Mouse (Mus musculus) lung, postnatal 10 days (tissue): ENCODE results near the gene Ppm1h.

ENCODE experiments used
- DNase-seq: peaks from one replicate; pipeline ENCODE4 v3.0.0; 2021

The Ppm1h gene

DNA sequence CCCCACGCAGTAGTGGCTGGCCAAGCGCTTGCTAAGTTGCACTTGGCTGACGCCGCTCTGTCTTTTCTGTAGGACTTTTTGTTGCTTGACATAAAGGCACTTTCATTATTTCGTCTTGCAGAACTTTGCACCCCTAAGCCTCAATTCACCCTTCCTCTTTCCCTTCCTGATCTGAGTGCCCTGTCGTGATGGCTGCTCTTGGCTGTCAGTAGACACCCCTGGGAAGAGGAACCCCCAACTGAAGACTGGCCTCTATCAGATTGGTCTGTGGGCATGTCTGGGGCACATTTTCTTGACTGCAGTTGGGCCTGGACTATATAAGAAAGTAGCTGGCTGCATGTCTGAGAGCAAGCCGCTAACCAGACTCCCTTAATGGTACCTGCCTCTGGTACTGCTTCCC is 95.6 kb downstream of the Ppm1h start:
- no peak for DNase-seq

DNA sequence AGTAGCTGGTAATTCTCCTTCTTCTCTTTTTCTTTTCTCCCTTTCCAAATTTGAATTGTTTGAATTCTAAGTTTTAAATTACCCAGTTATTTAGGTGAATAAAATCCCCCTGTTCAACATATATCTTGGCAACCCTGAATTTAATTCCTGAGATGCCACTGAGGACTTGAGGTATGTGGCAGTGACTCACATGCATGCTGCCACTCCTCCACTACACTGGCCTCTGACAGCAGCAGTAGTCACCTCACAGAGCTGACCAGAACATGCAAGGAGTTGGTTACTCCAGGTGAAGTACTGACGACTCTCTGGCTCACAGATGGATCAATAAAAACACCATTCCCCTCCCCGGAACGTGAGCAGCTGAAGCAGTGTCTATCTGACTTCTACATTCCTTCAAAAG is 98.9 kb downstream of the Ppm1h start:
- no peak for DNase-seq

DNA sequence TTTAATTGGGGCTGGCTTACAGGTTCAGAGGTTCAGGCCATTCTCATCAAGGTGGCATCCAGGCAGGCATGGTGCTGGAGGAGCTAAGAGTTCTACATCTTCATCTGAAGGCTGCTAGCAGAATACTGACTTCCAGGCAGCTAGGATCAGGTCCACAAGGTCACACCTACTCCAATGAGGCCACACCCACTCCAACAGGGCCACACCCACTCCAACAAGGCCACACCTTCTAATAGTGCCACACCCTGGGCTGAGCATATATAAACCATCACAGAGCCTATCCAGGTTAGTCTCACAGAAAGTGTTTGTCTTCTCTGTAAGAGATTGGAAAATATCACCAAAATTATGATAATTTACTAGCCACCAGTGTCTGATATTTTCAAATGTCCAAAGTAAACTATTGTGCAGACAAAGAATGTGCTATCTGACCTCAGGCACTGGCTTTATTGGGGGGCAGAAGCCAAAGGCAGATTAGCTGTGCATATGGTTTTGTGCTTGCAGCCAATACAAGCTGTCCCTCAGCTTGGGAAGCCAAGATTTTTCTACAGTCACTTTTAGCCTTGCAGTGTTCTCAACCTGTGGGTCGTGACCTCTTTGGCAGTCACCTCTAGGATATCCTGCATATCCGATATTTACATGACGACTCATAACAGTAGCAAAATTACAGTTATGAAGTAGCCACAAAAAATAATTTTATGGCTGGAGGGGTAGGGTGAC is 99.5 kb downstream of the Ppm1h start:
- DNase-seq = no peak

DNA sequence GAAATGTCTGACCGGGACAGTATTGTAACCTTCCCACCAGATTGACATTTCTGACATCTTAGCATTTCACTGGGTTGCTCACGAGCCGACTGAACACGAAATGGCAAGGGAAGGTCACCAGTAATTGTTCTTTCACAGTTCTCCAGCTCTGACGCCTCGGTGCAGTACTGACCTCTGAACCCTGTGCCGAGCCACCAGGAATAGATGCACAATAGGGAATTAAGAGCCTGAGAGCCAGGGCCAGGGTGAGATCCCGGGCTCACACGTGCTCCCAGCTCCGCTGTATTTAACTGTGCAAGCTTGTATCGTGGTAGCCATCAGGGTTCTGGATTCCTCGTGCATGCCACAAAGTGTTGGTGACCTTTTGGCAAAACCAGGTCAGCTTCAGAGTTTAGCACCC is 100.8 kb downstream of the Ppm1h start:
- DNase-seq = no peak

DNA sequence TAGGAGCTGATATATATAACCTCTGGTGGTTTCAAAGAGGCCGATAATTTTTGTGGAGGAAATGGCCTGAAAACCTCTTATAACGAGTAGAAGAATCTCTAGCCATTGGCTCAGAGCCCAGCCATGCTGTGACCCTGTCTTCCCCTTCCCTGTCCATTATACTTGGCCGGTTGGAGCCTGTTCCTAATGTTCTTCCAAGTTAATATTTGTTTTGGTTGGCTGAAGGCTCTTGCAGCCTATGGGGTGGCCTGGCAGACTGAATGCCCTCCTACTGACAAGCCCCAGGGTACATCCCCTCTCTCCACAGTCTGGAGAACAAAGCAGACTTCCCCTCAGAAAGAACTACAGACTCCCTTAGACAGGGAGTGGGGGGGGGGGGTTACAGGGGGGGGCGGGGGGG is 104.2 kb downstream of the Ppm1h start:
- peak; percentile 71 for DNase-seq

DNA sequence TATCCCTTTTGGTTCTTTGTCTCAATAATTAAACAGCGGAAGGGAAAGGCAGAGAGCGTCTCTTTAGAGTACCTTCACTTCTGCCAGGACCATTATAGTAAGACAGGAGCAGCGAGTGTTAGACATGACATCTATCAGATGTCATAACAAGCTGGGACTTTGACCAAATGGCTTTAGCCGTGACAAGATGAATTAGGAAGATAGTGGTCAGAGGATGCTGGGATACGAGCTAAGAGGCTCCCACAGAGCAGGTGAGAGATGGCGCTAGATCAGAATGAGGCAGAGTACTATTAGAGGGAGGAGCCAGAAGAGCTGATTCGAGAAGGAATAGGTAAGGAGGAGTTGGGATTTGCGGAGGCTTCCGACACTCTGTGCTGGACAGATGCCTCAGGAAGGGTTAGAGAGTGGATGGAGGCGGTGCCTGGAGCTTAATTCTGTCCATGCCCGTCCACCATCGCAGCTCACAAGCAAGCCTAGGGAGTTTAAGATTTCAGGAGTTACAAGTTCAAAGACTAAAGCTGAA is 111.1 kb downstream of the Ppm1h start:
- no peak for DNase-seq

DNA sequence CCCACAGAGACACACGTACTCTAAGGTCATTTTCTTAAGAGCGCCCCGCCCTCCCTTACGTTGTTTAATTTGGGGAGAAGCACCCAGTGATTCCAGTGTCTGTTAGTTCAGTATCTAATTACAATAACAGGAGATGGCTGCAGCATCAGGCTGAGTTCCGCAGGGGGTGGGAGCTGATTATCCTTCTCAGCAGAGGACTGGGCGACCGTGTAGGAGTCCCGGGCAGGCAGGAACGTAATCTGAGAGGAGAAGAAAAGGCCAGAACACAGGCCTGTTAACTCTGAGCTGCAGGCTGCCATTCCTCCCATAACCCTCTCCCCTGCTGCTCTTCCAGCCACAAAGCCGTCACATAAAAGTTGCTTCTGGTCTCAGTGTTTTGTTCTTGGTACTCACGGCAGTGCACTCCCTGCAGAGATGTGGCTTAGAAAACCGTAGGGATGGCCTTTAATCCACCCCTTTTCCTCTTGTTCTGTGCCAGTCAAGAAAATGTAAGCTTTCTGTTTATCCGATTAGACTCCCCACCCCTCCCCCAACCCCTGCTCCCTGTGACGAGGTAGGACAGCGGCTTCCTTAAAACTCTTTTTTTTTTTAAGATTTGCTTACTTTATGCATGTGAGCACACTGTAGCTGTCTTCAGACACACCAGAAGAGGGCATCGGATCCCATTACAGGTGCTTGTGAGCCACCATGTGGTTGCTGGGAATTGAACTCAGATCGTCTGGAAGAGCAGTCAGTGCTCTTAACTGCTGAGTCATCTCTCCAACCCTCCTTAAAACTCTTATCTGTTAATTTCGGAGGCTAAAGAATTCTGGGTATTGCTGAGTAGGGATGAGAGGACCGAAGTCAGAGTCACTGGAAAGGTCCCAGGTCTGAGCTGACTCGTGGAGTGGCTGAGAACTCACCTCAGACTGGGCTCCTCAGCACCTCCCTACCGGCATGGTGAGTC is 113.7 kb downstream of the Ppm1h start:
- DNase-seq = peak; percentile 27

DNA sequence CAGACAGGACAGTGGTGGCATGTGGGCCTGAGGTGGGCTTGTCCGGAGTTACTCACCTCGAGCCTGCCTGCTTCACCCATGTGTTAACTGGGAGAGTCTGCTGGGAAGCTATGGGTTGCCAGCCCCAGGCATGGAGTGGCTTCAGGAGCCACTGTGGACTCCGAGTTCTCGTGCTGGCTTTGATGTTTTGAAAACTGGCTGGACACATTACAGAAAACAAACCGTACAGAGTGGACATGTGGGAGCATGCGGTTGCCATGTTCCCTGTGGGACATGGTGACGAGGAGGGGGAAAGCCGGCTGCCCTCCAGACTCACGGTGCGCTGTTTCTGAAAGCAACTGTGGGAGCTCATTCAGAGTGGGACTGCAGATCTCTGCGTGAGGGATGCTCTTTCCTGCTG is 114.6 kb downstream of the Ppm1h start:
- no peak for DNase-seq

DNA sequence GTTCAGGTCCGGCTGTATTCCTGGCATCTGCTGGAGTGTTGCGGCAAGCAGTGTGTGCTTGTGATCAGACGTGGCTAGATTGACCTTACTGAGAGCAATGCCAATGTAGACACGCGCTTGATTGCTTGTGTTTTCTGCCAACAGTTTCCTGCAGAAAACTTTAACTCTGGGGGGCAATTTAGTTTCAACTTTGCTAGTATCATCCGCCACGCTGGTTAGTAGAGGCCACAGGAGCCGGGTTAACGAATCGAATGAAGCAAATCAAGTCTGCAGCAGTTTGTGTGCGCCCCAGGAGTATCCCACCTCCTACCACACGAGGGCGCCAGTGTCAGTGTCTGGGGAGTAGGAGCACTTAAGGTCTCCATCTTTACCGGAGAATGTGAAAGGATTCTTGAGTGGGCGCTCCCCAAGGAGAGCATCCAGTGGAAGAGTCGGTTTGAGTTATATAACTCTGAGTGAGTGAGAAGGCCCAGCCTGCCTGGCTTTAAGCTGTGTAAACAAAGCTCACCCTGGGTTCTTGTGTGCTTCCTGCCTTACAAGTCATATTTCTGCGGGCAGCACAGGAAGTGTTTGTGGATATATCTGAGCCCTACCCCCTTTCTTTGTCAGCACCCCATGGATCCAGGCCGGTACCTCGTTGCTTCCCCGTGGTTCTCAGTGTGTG is 115.8 kb downstream of the Ppm1h start:
- peak; percentile 90 for DNase-seq

DNA sequence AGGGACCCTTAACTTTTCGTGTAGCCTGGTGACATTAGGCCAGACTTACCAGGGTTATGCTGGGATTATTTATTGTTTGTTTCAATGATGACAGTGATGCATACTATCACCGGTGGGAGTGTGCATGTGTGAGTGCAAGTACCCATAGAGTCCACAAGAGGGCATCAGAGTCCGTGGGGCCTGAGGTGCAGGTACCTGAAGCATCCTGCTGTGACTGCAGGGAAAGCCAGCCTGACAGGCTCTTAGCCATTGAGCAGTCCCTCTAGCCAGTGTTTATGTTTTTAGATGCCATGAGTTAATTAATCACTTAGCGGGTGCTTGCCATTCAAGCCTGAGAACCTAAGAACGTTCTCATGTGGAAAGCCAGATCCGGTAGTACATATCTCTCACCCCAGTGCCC is 119.4 kb downstream of the Ppm1h start:
- no peak for DNase-seq

DNA sequence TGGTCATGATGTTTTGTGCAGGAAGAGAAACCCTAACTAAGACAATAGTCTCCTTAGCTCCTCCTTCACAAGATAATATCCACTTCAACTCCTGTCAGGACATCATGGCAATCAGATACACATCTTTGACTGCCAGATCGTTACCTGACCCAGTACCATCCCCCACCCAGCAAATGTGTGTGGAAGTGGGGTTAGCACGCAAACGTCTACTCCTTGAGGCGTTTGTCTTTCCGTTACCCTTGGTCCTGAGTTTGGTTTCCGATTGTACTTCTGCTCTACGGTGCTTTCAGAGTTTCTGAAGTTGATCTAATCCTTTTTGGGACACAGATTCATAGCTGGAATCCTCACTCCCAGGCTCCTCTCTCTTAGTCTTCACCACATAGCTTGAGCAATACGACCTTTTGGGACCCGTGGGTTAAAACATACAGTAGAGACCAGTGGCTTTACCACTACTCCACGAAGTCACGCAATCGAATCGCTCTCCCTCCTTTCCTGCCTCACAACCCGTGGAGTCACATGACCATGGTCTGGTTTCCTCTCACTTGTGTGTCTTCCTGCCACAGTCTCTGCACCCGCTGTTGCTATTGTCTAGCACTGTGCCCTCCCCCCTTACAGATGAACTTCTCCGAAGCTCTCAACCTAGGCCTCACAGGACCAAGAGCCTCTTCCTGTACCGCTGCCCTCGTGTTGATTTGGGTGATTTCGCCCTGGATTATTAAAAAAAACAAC is 121.6 kb downstream of the Ppm1h start:
- DNase-seq = peak; percentile 46

DNA sequence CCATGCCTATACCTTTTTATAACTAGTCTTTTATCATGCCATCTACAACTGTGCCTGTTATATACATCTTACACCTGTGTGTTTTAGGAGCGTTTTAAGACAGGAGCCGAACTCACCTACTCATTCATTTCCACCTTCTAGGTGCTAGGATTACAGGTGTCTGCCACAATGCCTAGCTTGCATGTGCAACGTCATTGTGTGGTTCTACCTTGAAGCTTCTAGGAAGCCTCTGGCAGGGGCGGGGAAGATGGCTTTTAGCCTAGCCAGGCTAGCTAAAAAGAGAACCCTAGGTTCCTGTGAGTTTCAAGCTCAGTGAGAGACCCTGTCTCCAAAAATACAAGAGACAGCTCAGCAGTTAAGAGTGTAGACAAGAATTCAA is 122.2 kb downstream of the Ppm1h start:
- no peak for DNase-seq

DNA sequence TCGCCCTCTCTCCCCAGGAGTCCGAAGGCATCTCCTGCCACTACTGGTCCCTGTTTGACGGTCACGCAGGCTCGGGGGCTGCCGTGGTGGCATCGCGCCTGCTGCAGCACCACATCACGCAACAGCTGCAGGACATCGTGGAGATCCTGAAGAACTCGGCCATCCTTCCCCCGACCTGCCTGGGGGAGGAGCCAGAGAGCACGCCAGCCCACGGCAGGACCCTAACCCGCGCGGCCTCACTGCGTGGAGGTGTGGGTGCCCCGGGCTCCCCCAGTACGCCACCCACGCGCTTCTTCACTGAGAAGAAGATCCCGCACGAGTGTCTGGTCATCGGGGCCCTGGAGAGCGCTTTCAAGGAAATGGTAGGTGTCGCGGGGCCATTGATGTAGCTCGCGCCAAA is 123.7 kb downstream of the Ppm1h start:
- peak; percentile 46 for DNase-seq

DNA sequence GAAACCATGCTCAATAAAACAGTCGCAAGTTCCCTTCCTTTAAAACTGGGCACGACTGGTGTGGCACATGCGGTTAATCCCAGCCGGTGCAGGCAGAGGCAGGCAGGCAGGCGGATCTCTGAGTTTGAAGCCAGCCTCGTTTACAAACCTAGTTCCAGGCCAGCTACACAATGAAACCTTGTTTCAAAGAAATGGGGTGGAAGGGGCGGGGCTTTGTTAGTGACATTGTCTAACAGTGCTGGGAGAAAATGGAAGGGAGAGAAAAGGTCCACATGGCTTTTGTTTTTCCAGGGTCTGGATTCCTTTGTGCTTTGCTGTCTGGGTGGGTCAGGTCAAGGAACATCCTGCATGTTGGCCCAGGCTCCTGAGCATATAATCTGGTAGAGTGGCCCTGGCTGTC is 124.3 kb downstream of the Ppm1h start:
- DNase-seq = peak; percentile 19

DNA sequence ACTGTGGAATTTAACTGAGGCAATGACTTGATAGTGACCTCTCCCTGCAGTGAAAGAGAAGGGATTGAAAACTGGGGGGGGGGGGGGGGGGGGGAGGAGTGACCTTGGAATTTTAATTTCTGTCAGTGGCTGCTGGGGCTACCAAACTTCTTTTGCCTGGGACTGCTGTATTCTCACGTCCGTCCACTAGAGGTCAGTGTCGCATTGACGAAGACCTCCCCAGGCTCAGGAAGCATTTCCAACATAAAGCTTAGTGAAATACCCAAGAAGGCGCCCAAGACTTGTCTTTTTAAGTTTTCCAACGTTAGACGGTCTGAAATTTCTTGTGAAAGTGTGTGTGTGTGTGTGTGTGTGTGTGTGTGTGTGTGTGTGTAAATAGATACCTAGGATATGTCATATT is 125.3 kb downstream of the Ppm1h start:
- peak; percentile 86 for DNase-seq

DNA sequence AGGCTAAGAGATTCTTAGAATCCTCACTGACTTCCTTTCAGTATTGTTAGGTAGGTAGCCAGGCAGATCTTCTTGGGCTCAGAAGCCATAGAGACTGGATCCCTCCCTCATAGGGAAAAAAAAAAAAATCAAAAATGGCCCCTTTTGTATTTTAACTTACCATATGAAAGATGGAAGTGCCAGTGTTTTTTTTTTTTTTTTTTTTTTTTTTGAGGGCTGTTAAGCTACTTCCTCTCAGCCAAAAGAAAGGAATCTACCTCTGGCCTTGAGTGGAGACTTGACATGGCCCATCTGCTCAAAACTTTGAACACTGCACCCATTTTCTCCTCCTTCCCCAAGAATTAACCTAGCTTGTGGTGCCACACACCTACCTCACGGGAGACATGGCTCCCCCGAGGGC is 127.3 kb downstream of the Ppm1h start:
- DNase-seq = no peak

DNA sequence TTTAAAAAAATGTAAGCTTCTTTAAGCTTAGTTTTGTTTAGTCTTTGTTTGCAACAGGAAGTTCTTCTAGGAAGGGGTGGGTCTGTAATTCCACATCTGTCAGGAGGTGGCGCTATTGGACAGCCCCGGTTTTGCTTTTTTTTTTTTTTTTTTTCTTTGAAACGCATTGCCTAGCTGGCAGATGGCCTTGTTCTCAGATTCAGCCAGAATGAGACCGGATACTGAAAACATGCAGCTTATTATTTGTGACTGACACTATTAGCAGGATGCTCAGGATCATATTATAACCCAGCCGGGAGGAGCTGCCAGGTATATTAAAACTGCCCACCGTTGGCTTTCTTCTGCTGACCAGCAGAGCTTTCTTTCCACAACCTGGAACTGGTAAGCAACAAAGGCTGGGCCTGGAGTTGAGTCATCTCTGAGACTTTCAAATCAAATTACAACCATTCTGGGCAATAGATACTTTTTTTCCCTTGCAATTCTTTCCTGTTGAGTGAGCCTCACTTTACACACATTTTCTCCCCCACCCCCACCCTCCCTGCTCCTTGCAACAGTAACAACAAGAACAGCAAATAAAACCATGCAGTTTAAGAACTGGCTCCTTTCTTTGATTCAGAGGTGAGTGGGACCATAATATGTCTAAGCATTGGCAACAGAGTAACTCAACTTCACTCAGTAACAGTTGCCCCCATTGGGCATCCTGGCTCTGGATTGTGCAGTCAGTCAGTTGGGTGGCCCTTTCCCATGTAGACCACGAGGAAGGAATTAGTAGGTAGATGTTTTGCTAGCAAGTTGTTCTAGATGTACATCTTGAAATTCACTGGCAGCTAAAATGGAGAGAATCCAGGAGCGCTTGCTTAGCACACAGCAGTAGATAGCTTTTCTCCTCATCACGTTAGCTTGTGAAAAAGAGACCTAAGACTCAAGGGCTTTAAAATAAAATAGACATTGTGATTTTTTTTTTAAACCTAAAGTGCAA is 128.9 kb downstream of the Ppm1h start:
- DNase-seq = peak; percentile 90

DNA sequence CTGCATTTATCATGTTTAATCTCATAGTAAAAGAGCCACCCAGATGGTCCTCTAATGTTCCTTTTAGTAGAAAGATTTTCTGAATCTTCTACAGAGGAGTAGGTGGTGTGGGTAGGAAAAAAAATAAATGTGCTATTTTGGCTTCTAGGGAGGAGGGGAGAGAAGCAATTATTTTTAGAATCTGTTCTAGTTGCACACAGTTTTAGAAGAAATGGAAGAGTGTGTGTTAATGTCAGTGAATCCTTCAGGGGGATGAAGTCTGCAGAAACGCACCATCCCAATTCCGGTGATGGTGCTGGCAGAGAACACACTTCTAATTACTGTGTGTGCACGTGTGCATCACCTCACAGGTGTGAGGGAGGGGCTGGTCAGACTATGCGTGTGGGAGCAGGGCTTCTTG is 129.6 kb downstream of the Ppm1h start:
- DNase-seq = no peak

DNA sequence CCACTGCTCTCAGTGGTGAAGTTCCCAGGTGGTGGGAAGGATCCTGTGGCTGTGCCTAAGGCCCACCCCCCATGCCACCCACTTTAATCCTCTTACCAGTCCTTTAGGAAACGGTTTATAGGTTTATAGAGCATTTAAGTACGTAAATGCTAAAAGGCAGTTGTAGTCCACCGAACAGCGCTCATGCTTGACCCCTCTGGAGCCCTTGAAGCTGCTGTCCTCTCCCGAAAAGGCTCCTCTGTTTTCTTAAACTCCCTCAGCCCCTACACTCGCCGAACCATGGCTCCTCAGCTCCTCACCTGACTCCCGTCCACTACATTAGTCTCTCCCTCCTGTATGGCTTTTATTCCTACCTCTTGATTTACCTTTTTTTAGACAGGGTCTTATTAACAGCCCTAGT is 131.3 kb downstream of the Ppm1h start:
- no peak for DNase-seq

DNA sequence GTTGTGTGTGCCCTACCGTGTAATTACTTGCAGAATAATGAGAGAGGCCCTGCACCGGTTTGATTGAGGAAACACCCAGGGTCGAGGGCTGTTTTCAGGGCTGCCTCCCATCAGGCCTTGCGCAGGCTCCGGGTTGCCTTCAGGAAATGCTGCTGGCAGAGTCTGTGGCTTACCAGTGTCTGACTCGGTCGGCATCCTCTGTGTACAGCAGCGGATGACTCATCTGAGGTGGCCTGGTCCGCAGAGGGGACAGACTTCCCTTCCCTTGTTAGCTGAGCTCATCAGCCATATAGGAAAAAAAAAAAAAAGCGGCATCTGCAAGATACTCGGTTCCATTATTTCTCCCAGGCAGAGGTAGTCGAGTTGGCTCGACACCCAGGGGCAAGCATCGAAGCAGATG is 136.5 kb downstream of the Ppm1h start:
- DNase-seq = peak; percentile 83

DNA sequence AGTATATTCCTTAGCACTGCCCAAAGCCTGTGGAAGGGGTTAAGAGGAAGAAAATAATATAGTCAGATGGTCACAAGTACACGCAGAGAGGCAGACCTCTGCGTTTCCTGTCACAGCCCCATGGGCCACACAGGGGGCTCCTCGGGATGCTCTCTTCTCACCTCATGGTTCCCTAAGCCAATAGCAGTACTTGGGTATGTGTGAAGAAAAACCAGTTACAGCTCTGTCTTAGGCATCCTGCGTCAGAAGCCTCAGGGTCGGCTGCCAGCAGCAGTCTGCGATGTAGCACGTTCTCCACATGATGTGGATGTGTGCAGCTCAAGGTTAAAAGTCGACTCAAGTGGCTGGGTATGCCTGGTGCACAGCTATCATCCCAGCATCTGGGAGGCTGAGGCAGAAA is 139.2 kb downstream of the Ppm1h start:
- no peak for DNase-seq

DNA sequence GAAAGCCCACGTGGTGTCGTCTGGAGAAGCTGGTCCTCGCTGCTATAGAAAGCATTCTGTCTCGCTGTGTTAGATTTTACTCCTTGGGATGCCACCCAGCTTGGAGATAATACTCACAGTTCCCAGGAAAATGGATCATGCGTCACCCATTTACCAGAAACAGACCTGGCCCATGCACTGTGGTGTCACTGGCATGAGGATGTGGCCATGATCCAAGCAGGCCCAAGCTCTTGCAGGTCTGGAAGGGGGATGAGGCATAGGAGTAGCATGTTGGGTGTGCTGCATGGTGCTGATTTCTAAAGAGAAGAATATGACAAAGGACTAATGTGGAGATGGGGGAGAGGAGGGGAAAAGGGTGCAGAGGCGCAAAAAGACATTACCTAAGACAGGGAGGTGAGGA is 141.2 kb downstream of the Ppm1h start:
- DNase-seq = no peak
